Mouse (Mus musculus): Measurements from ENCODE around the gene 2310034G01Rik. TPM values are rescaled to one million over a fixed set of nuclear protein-coding genes. Genes with fewer than 3 reads are reported as not detected.

Gene 2310034G01Rik
- 1.4 TPM in 2 replicates for polyA plus RNA-seq (2016; fragmentation: Nextera tagmentation; extraction: Ambion mirVana)

DNA sequence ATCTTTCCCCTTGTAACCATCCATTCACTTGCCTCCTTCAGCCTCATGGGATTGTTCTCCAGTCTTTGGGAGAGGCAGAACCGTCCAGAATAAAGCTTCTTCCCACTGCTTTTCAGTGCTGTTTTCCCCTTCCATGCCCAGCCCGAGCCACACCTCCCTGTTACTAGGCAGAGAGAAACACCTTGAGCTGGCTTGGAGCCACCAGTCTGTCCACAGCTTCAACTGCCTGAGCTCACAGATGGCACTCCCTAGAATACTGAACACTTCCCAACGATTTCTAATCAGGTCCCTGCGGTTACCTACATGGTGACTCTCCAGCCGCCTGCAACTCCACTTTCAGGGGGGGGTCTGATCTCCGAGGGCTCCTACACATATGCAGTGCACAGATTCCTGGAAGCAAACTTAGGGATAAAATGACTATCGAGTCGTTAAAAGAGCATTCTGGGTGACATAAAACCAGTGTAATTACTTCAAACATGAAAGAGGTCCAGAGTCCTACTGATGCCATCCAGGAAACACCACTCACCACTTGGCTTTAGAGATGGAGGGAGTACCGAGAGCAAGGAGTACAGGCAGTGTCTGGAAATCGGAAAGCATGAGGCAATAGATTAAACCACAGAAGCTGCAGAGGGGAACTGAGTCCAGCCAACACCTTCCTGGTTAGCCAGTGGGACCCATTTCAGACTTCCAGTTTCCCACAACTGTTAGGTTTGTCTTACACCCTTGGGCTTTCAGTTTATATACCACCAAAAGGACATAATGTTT lies at the start of gene 2310034G01Rik:
2310034G01Rik (minus strand) TSS at position 135 of the 765 bp plus-strand sequence.
- peaks cover 15% of the 10 kb centered on the region for H3K4me1 ChIP-seq
- 69% methylated on average over 10 of the region's 10 CpGs for WGBS
- peak within 1 kb of the TSS; percentile 54 for H3K4me3 ChIP-seq
- H3K27me3 ChIP-seq = peaks cover 52% of the 10 kb centered on the region
- H3K9me3 ChIP-seq = no peaks in the 10 kb centered on the region
- H3K4me2 ChIP-seq (replicated peaks) = peak within 1 kb of the TSS; percentile 89
- ATAC-seq (ENCODE audit: low FRiP score, low read depth) = no peak
- peak within 1 kb of the TSS; percentile 68 for H3K9ac ChIP-seq (replicated peaks)
- H3K27ac ChIP-seq (replicated peaks) = peak within 1 kb of the TSS; percentile 75
- no peaks in the 10 kb centered on the region for H3K36me3 ChIP-seq

DNA sequence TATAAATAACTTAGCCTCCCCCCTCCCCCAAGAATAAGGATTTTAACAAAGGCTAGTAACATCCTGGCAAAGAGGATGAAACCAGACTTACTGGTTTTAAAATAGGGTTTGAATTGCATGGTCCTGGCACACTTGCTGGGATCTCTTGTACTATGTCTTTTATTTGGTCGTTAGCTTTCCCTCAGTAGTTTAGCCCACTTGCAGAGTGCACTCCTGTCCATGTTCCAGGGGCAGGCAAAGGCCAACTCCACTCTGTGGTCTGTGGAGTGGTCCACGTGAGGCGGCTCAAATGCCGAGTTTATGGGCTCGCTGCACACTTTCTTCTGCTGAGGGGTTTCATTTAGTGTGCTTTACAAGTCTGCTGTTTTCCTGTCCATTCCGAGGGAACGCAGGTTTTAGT lies 49.8 kb upstream of the 2310034G01Rik start:
- 87% methylated on average over 7 of the region's 7 CpGs for WGBS
- peaks cover 30% of the 10 kb centered on the region for H3K36me3 ChIP-seq
- H3K27ac ChIP-seq (replicated peaks) = no peak overlapping the region
- H3K4me3 ChIP-seq = no peak overlapping the region
- peaks cover 27% of the 10 kb centered on the region for H3K4me1 ChIP-seq
- ATAC-seq (ENCODE audit: low FRiP score, low read depth) = no peak
- H3K9ac ChIP-seq (replicated peaks) = no peak overlapping the region
- no peak overlapping the region for H3K4me2 ChIP-seq (replicated peaks)
- no peaks in the 10 kb centered on the region for H3K27me3 ChIP-seq
- no peaks in the 10 kb centered on the region for H3K9me3 ChIP-seq

DNA sequence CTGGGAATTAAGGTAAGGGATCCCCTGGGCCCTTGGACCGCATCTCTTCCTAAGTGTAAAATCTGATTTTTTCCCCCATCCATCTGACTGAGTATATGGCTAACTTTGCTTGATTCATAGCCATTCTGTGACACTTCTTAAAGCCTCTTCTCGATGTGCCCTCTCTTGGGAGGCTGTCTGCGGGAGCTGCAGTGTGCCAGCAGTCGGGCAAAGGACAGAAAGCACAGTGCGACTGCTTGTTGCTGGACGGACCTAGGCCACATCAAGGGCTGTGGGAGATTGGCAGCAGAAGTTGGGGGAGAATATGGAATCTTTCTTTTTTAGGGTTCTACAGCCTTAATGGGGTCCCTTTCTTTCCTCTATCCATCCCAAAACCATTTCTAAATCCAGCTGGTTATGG lies 49.3 kb upstream of the 2310034G01Rik start:
- peaks cover 27% of the 10 kb centered on the region for H3K36me3 ChIP-seq
- H3K9ac ChIP-seq (replicated peaks) = no peak overlapping the region
- WGBS = 83% methylated on average over 6 of the region's 6 CpGs
- H3K27me3 ChIP-seq = no peaks in the 10 kb centered on the region
- no peak overlapping the region for H3K27ac ChIP-seq (replicated peaks)
- H3K9me3 ChIP-seq = no peaks in the 10 kb centered on the region
- H3K4me2 ChIP-seq (replicated peaks) = no peak overlapping the region
- no peak for ATAC-seq (ENCODE audit: low FRiP score, low read depth)
- H3K4me3 ChIP-seq = no peak overlapping the region
- H3K4me1 ChIP-seq = peaks cover 31% of the 10 kb centered on the region

DNA sequence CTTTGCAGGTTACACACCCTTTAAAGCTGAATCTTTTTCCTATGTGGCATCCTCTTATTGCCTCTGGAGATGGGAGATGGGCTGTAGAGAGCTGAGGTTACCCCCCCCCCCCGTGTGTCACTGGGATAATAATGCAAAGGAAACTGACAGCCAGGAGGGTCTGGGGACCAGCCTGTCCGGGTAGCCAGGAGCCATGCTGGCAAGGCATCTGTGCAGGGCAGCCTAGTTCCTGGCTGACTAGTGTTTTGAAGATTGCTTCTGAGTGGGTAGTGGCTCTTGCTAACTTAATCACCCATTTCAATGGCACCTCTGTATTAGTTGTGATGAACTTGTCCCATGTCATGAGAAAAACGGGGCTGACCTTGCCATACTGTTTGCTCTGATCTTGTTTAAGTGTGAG lies 48.3 kb upstream of the 2310034G01Rik start:
- Histone ChIP-seq H3K27me3 (no peaks in the 10 kb centered on the region), H3K4me3 (peak overlapping the region; percentile 75), H3K27ac (replicated peaks) (no peak overlapping the region), H3K9ac (replicated peaks) (peak overlapping the region; percentile 79), H3K36me3 (peaks cover 17% of the 10 kb centered on the region), H3K4me1 (peaks cover 41% of the 10 kb centered on the region), H3K4me2 (replicated peaks) (peak overlapping the region; percentile 90), H3K9me3 (no peaks in the 10 kb centered on the region)
- 57% methylated on average over 3 of the region's 3 CpGs for WGBS
- ATAC-seq (ENCODE audit: low FRiP score, low read depth) = no peak

DNA sequence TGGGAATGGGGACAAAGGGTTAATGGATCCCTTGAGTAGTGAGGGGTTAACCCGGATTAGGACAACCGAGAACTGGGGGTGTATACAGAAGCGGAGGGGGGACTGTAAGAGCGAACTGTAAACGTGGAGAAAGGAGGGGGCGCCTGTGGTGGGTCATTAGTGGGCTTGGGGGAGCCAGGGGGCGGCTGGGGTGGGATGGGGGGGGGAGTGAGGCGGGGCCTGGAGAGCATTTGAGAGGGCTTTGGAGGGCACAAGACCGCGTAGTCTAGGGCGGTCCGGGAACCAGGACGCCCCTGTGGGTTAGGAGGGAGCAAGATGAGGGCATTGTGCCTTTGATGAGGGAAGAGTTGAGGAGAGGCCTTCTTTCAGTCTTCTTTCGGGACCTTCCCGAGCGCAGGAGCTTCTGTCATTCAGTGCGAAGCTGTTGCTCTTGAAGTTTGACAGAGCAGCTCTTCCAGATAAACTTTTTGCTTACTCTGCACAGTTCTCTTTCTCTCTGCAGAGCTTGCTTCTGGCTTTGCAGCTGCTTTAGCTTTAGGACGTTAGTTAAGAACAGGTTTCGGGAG lies 47.4 kb upstream of the 2310034G01Rik start:
- peak overlapping the region; percentile 90 for H3K4me2 ChIP-seq (replicated peaks)
- H3K4me1 ChIP-seq = peaks cover 43% of the 10 kb centered on the region
- peaks cover 8% of the 10 kb centered on the region for H3K36me3 ChIP-seq
- H3K4me3 ChIP-seq = peak overlapping the region; percentile 75
- H3K27me3 ChIP-seq = no peaks in the 10 kb centered on the region
- WGBS = 1% methylated on average over 17 of the region's 19 CpGs
- no peak for ATAC-seq (ENCODE audit: low FRiP score, low read depth)
- H3K27ac ChIP-seq (replicated peaks) = peak overlapping the region; percentile 84
- no peaks in the 10 kb centered on the region for H3K9me3 ChIP-seq
- H3K9ac ChIP-seq (replicated peaks) = peak overlapping the region; percentile 79

DNA sequence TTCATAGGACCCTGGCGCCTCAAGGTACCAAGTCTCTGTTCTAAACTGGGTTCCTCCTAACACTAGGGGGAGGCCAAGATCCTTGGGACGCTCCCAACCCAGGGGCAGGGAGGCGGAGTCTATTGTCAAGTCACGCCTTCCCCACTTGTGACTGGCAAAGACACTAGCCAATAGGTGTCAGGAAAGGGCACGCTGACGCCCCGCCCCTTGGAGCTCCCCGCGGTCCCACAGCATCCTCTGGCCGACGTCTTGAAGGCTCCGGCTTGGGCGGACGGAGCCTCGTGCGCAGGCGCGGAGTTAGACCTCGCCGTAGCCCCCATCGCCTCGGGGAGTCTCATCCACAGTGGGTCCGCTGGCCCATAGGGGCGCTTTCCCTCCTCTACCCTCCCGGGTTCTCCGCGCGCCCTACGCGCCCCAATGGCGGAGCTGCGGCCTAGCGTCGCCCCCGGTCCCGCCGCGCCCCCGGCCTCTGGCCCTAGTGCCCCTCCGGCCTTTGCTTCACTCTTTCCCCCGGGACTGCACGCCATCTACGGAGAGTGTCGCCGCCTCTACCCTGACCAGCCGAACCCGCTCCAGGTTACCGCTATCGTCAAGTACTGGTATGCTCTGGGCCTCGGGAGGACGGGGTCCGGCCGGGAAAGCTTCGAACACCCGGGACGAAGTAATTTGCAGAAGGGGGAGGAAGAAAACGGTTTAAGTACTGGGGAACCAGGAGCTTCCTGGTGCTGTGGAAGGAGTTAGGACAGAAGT lies 46.8 kb upstream of the 2310034G01Rik start, which contains the start of gene Sufu:
Sufu (plus strand) TSS at position 211 of the 750 bp plus-strand sequence.
- peak; percentile 90 for ATAC-seq (ENCODE audit: low FRiP score, low read depth)
- Histone ChIP-seq H3K27ac (replicated peaks) (peak within 1 kb of the TSS; percentile 84), H3K4me3 (peak within 1 kb of the TSS; percentile 87), H3K4me2 (replicated peaks) (peak within 1 kb of the TSS; percentile 90), H3K27me3 (no peaks in the 10 kb centered on the region), H3K36me3 (peaks cover 8% of the 10 kb centered on the region), H3K9me3 (no peaks in the 10 kb centered on the region), H3K9ac (replicated peaks) (peak within 1 kb of the TSS; percentile 79), H3K4me1 (peaks cover 43% of the 10 kb centered on the region)
- WGBS = under 1% methylated on average over 57 of the region's 57 CpGs

DNA sequence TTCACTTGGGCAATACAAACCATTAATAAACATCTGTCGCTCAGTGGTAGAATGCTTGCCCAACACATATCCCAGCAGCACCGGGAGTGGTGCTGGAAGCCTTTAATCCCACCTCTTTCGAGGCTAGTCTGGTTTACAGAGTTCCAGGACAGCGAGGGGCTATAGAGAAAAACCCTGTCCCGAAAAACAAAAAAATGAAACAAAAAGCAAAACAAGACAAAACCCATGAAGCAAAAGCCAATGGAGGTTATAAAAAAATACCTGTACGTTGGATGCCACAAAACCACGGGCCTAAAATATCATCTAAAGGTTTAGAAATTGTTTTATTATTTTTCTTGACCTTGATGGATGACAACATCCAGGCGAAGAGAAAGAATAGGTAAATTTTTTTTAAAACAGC lies 46.0 kb upstream of the 2310034G01Rik start:
- no peak for ATAC-seq (ENCODE audit: low FRiP score, low read depth)
- no peak overlapping the region for H3K9ac ChIP-seq (replicated peaks)
- H3K4me1 ChIP-seq = peaks cover 43% of the 10 kb centered on the region
- H3K36me3 ChIP-seq = peaks cover 4% of the 10 kb centered on the region
- 12% methylated on average over 8 of the region's 8 CpGs for WGBS
- H3K27me3 ChIP-seq = no peaks in the 10 kb centered on the region
- peak overlapping the region; percentile 48 for H3K4me2 ChIP-seq (replicated peaks)
- peak overlapping the region; percentile 87 for H3K4me3 ChIP-seq
- H3K27ac ChIP-seq (replicated peaks) = 0 out of 2 replicates have a peak overlapping the region, but pooled peaks have one; percentile 4
- H3K9me3 ChIP-seq = no peaks in the 10 kb centered on the region

DNA sequence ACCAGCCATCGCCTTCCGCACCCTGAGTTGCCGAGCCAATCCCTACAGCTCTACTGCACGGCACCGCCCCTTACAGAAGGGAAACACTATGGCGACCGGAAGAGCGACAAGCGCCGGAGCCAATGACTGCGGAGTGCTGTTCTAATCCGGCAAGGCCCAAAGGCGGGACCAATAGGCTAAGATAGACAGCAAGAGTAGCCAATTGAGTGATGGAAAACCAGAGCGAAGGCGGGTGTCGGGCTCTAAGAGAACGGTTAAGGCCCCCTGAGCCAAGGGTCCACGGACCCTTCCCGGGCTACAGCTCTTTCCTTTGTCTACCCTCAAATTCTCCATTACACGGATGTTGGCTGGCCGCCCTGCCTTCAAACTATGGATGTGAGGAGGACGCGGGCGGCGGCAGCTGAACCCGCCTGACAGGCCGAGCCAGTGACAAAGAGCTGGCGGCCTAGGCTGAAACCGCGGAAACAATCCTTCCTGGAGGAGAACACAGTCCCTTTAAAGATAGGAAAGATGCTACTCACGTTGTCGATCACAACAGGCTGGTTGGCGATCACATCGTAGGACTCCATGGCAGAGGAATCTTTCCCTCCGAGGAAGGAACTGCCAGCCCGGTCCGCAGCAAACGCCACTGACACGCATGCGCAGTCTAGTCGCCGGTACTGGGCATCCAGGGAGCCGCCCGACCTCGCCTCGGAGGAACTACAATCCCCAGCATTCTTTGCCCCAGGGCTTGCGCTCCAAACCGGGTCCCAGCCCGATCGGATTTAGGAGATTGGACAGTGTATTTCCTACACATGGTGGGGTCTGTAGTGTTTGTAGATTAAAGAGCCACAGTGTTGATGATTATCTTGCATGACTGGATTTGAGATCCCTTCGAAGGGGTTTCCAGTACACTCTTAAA lies 45.3 kb upstream of the 2310034G01Rik start, which contains the start of gene Actr1a:
Actr1a (minus strand) TSS at position 640 of the 901 bp plus-strand sequence.
- H3K36me3 ChIP-seq = no peaks in the 10 kb centered on the region
- peak within 1 kb of the TSS; percentile 89 for H3K9ac ChIP-seq (replicated peaks)
- H3K27ac ChIP-seq (replicated peaks) = peak within 1 kb of the TSS; percentile 81
- no peaks in the 10 kb centered on the region for H3K27me3 ChIP-seq
- ATAC-seq (ENCODE audit: low FRiP score, low read depth) = peak; percentile 92
- H3K9me3 ChIP-seq = no peaks in the 10 kb centered on the region
- under 1% methylated on average over 51 of the region's 51 CpGs for WGBS
- peak within 1 kb of the TSS; percentile 87 for H3K4me3 ChIP-seq
- H3K4me2 ChIP-seq (replicated peaks) = peak within 1 kb of the TSS; percentile 96
- H3K4me1 ChIP-seq = peaks cover 43% of the 10 kb centered on the region

DNA sequence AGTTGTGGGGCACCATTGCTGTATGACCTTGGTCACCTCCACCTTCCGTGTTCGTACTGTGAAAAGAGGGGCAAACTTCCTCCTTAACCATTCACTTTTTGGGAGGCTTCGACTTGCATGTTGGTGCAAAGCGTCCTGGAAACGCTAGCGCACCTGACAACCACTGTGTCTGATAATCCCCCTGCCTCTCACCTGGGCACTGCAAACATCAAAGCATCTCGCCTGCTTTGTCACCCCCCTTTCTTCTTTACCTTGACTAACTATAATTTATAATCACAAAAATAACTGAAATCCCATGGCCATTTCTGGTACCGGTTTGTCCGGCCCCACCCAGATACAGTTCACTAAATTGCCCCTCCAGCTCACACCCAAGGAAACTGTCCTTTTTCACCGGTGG lies 44.6 kb upstream of the 2310034G01Rik start:
- 0 out of 2 replicates have a peak, but pooled peaks have one; percentile 0 for ATAC-seq (ENCODE audit: low FRiP score, low read depth)
- Histone ChIP-seq H3K4me1 (peaks cover 43% of the 10 kb centered on the region), H3K27ac (replicated peaks) (no peak overlapping the region), H3K9me3 (no peaks in the 10 kb centered on the region), H3K27me3 (no peaks in the 10 kb centered on the region), H3K9ac (replicated peaks) (peak overlapping the region; percentile 63), H3K36me3 (no peaks in the 10 kb centered on the region), H3K4me3 (peak overlapping the region; percentile 87), H3K4me2 (replicated peaks) (peak overlapping the region; percentile 96)
- WGBS = 10% methylated on average over 10 of the region's 10 CpGs

DNA sequence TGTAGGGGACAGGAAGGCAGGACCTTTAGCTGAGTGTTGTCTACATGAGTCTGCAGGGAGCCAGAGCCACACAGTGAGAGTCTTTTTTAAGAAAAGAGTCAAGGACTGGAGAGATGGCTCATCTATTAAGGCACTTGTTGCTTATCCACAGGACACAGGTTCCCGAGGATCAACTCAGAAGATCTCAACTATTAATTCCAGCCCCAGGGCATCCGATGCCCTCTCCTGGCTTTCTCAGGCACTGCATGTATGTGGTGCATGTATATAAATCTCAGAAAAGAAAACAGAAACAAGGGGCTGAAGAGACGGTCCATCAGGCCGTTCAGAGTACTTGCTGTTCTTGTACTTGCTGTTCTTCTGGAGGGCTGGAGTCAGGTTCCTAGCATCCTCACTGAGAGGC lies 41.9 kb upstream of the 2310034G01Rik start:
- Histone ChIP-seq H3K9ac (replicated peaks) (no peak overlapping the region), H3K4me3 (no peak overlapping the region), H3K4me1 (peaks cover 22% of the 10 kb centered on the region), H3K9me3 (no peaks in the 10 kb centered on the region), H3K4me2 (replicated peaks) (no peak overlapping the region), H3K27ac (replicated peaks) (no peak overlapping the region), H3K36me3 (peaks cover 6% of the 10 kb centered on the region), H3K27me3 (no peaks in the 10 kb centered on the region)
- ATAC-seq (ENCODE audit: low FRiP score, low read depth) = no peak
- WGBS = 52% methylated on average over 4 of the region's 4 CpGs

DNA sequence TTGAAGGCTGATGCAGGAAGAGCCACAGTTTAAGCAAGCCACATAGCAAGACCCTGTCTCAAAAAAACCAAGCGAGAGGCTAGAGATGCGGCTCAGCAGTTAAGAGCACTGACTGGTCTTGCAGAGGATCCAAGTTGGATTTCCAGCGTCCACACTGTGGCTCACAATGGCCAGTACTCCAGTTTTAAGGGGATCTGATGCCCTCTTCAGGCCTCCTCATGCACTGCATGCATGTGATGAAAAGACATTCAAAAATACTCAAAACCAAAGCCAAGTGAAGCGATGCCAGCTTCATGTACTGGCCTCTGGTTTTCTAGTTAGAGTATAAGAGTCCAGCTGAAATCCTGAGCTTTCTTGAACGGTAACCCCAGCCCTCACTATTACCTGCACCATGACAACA lies 39.8 kb upstream of the 2310034G01Rik start:
- Histone ChIP-seq H3K9ac (replicated peaks) (no peak overlapping the region), H3K4me1 (peaks cover 16% of the 10 kb centered on the region), H3K27me3 (no peaks in the 10 kb centered on the region), H3K27ac (replicated peaks) (no peak overlapping the region), H3K4me3 (no peak overlapping the region), H3K4me2 (replicated peaks) (no peak overlapping the region), H3K9me3 (no peaks in the 10 kb centered on the region), H3K36me3 (peaks cover 19% of the 10 kb centered on the region)
- ATAC-seq (ENCODE audit: low FRiP score, low read depth) = no peak
- 87% methylated on average over 5 of the region's 5 CpGs for WGBS

Data from midbrain, embryonic 12.5 days (tissue).